Mouse (Mus musculus): ENCODE data around the gene Hoxd9. TPM values are rescaled to one million over a fixed set of nuclear protein-coding genes. Genes with fewer than 3 reads are reported as not detected.

Hoxd9 gene
- total RNA-seq, 1 experiment from 2014 or later = not detected

DNA sequence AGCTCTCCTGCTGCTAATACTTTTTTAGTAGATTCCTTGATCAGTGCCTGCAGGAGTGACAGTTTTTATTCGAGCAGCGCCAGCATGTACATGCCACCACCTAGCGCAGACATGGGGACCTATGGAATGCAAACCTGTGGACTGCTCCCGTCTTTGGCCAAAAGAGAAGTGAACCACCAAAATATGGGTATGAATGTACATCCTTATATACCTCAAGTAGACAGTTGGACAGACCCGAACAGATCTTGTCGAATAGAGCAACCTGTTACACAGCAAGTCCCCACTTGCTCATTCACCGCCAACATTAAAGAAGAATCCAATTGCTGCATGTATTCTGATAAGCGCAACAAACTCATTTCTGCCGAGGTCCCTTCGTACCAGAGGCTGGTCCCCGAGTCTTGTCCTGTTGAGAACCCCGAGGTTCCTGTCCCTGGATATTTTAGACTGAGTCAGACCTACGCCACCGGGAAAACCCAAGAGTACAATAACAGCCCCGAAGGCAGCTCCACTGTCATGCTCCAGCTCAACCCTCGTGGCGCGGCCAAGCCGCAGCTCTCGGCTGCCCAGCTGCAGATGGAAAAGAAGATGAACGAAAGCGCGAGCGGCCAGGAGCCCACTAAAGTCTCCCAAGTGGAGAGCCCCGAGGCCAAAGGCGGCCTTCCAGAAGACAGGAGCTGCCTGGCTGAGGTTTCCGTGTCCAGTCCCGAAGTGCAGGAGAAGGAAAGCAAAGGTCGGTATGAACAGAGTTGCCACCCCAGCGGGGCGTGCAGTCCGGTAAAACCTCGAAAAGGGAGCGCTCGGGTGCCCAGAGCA, 5.3 kb upstream of the Hoxd9 start:
- no peak for ATAC-seq (replicated peaks in 1 of 2; ENCODE audit: insufficient read depth in 1 of 2, low FRiP score in 2 of 2, low TSS enrichment in 1 of 2, low read depth in 1 of 2, poor library complexity in 2 of 2, severe bottlenecking in 2 of 2)

DNA sequence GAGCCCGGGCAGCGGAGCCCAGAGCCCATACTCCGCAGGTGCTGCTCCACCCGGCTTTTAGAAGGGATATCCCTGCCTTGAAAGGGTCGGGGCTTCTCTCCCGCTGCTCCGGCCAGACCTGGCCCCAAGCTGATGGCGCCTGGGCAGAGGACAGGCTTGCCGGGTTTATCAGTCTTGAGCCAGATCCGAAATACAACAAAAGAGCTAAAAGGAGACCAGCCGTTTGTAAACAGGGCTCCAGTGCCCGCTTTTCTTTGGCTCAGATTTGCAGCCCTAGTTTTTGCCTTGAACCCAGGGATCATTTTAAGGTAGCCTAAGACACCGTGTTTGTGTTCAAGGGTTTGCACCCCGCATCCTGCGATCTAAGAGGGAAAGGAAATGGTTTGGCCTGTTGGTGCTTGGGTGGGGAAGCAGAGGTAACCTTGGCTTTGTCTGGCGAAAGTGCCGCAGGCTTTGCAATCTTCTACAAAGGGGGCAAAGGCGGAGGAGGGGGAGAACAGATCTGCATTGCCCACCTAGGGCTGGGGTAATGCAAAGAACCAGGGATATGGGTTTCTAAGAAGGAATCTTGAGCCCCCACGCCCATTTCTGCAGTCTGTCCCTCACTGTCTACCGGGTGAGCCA, 4.6 kb upstream of the Hoxd9 start:
- no peak for ATAC-seq (replicated peaks in 1 of 2; ENCODE audit: insufficient read depth in 1 of 2, low FRiP score in 2 of 2, low TSS enrichment in 1 of 2, low read depth in 1 of 2, poor library complexity in 2 of 2, severe bottlenecking in 2 of 2)

- ATAC-seq (replicated peaks in 1 of 2; ENCODE audit: insufficient read depth in 1 of 2, low FRiP score in 2 of 2, low TSS enrichment in 1 of 2, low read depth in 1 of 2, poor library complexity in 2 of 2, severe bottlenecking in 2 of 2) = no peak
Measured at GRCm38 (mm10) chr2:74693432-74693827, 4.1 kb upstream of the Hoxd9 start.

DNA sequence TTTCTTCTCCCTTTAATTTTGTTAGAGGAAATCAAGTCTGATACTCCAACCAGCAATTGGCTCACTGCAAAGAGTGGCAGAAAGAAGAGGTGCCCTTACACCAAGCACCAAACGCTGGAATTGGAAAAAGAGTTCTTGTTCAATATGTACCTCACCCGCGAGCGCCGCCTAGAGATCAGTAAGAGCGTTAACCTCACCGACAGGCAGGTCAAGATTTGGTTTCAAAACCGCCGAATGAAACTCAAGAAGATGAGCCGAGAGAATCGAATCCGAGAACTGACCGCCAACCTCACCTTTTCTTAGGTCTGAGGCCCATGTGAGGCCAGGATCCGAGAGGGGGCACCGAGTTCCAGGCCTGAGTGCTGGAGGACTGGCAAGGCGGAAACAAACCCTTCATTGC, 3.5 kb upstream of the Hoxd9 start:
- ATAC-seq (replicated peaks in 1 of 2; ENCODE audit: insufficient read depth in 1 of 2, low FRiP score in 2 of 2, low TSS enrichment in 1 of 2, low read depth in 1 of 2, poor library complexity in 2 of 2, severe bottlenecking in 2 of 2) = no peak

DNA sequence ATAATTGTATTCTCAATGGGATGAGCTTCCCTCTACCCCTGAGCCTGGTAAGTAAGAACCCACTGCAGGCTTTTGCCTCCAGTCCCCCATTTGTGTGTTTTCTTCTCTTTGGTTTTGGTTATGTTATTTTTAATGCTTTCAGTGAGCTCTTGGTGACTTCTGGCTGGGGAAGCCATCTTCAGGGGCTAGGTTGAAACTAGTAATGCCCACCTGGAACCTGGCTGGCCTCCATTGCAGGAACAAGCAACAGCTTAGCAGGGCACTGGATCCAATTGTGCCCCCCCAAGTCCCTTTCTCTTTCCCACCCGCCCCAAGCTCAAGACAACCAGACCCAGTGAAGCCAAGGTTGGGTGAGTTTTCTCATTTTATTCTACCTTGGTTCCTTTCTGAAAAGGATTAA, 2.1 kb upstream of the Hoxd9 start:
- ATAC-seq (replicated peaks in 1 of 2; ENCODE audit: insufficient read depth in 1 of 2, low FRiP score in 2 of 2, low TSS enrichment in 1 of 2, low read depth in 1 of 2, poor library complexity in 2 of 2, severe bottlenecking in 2 of 2) = no peak

- no peak for ATAC-seq (replicated peaks in 1 of 2; ENCODE audit: insufficient read depth in 1 of 2, low FRiP score in 2 of 2, low TSS enrichment in 1 of 2, low read depth in 1 of 2, poor library complexity in 2 of 2, severe bottlenecking in 2 of 2)
Measured at GRCm38 (mm10) chr2:74695813-74696430, 1.6 kb upstream of the Hoxd9 start.

DNA sequence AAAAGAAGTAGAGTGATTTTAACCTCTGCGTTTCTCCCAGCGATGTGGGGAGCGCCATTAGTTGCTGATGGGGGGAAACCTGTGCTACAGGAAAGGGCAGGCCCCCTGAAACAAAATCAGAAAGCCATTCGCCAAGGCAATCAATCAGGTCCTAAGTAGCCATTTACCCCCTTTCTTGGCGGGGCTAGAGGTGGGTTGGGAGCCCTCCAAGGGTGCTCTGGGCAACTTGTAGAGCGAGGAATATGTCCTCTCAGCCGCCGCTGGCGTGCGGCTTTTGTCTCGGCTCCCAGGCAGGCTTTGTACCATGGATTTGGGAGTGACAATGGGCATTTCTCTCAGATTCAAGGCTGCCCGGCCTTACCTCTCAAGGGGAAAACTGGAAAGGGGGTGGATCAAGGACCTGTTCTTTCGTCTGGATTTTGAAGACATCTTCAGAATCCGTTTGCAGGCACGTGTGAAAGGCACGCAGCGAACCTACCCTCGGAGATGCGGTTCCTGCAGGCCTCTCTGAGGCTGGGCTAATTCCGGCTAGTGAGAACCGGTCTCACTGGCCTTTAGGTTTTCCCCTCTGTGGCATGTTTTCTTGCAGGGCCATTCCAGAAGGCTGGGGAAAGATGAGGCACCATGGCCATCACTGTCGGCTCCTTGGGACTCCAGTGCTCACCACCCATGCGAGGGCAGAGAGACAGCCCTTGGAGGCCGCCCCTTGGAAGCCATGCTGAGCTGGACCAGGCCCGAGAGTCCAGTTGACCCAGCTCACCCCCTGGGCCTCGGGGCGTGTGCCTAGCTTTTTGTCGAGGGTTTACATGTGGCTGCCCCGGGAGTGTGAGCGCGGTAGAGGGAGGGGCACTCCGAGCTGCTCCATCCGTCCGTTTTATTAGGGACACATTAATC, 838 bp upstream of the Hoxd9 start:
- ATAC-seq (replicated peaks in 1 of 2; ENCODE audit: insufficient read depth in 1 of 2, low FRiP score in 2 of 2, low TSS enrichment in 1 of 2, low read depth in 1 of 2, poor library complexity in 2 of 2, severe bottlenecking in 2 of 2) = no peak

DNA sequence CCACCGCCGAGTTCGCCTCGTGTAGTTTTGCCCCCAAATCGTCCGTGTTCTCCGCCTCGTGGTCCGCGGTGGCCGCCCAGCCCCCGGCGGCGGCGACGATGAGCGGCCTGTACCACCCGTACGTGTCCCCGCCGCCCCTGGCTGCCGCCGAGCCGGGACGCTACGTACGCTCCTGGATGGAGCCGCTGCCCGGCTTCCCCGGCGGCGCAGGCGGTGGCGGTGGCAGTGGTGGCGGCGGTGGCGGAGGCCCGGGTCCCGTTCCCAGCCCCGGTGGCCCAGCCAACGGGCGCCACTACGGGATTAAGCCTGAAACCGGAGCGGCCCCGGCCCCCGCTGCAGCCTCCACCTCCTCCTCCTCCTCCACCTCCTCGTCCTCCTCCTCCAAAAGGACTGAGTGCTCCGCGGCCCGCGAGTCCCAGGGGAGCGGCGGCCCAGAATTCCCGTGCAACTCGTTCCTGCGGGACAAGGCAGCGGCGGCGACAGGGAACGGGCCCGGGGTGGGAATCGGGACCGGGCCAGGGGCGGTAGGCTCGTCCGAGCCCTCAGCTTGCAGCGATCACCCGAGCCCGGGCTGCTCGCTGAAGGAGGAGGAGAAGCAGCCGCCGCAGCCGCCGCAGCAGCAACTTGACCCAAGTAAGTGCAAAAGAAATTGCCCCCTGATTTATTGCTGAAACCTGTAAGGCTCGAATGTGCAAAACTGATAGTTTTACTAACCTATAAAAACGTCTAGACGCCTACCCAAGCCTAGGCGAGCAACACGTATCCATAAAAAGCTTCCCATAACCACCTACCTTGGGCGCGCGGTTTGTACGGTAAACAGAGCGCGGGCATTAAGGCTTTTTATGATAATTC, 900 bp downstream of the Hoxd9 start:
- no peak for ATAC-seq (replicated peaks in 1 of 2; ENCODE audit: insufficient read depth in 1 of 2, low FRiP score in 2 of 2, low TSS enrichment in 1 of 2, low read depth in 1 of 2, poor library complexity in 2 of 2, severe bottlenecking in 2 of 2)

DNA sequence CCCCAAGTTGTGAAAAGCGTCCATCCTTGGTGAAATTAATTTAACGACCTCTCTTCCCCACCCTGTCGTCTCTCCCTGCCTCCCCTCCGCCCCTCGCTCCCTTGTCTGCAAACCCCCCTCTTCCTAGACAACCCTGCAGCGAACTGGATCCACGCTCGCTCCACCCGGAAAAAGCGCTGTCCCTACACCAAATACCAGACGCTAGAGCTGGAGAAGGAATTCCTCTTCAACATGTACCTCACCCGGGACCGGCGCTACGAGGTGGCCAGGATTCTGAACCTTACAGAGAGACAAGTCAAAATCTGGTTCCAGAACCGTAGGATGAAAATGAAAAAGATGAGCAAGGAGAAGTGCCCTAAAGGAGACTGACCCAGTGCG, 1.5 kb downstream of the Hoxd9 start:
- no peak for ATAC-seq (replicated peaks in 1 of 2; ENCODE audit: insufficient read depth in 1 of 2, low FRiP score in 2 of 2, low TSS enrichment in 1 of 2, low read depth in 1 of 2, poor library complexity in 2 of 2, severe bottlenecking in 2 of 2)

- no peak for ATAC-seq (replicated peaks in 1 of 2; ENCODE audit: insufficient read depth in 1 of 2, low FRiP score in 2 of 2, low TSS enrichment in 1 of 2, low read depth in 1 of 2, poor library complexity in 2 of 2, severe bottlenecking in 2 of 2)
Measured at GRCm38 (mm10) chr2:74699664-74700545, 2.4 kb downstream of the Hoxd9 start.

DNA sequence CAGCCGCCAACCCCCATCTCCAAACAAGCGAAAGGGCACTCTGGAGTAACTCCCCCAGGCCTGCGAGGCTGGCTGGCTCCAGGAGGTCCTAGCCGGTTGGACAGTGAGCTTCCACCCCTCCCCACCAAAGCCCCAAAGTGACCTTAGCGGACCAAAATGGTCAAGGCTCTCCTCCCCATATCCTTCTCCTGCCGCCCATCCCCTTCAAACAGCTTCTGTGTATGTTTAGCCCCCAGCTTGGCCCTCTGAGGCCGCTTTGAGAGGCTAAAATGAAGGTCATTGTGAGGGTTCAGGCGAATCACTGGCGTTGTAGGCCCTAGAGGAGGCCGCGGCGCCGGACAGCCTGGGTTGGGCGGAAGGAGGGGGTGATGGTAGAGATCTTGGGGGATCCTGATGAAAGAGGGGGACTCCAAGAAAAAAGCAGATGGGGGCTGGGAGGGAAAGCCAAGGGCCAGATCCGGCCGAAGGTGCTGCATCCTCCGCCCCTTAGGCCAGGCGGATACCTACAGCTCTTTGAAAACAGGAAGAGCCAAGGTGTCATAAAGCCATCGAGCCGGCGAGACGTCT, 3.1 kb downstream of the Hoxd9 start:
- ATAC-seq (replicated peaks in 1 of 2; ENCODE audit: insufficient read depth in 1 of 2, low FRiP score in 2 of 2, low TSS enrichment in 1 of 2, low read depth in 1 of 2, poor library complexity in 2 of 2, severe bottlenecking in 2 of 2) = no peak

- peak in 1 of 2 experiments; percentile 43; a peak in 1 of 4 replicates for ATAC-seq (replicated peaks in 1 of 2; ENCODE audit: insufficient read depth in 1 of 2, low FRiP score in 2 of 2, low TSS enrichment in 1 of 2, low read depth in 1 of 2, poor library complexity in 2 of 2, severe bottlenecking in 2 of 2)
Measured at GRCm38 (mm10) chr2:74701949-74702819, 4.7 kb downstream of the Hoxd9 start.

DNA sequence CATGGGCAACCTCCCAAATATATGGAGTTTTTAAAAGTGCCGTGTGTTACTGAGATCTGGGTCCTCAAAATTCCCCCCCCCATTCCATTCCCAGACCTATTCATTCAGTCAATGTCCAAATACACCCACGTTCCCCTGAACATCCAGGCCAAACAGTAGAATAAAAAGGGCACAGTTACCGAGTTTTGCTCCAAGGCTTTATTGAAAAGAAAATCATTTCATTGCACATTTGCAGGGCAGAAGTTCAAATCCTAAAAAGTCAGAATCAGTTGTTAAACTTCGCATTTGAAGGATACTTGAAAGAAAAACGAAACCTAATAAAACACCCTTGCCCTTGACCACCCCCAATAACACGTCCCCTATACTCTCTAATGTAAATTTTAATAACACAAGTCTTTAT, 5.3 kb downstream of the Hoxd9 start:
- ATAC-seq (replicated peaks in 1 of 2; ENCODE audit: insufficient read depth in 1 of 2, low FRiP score in 2 of 2, low TSS enrichment in 1 of 2, low read depth in 1 of 2, poor library complexity in 2 of 2, severe bottlenecking in 2 of 2) = no peak

DNA sequence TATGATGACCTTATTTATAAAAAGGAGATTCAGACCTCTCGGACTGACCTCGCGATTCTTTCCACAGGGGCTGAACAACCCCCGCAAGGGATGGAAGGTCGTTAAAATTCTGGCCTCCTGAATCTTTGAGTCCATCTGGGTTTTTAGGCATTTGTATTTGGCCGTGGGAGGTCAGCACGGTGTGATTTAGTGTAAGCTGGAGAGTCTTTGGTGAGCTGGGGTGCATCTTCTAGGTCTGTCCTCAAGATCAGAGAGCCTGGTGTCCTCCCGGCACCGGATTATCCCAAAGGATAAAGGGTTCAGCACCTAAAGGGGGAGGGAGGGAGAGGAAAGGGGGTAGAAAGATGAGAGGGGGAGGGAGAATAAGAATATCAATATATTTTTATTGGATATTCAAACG, 5.8 kb downstream of the Hoxd9 start:
- no peak for ATAC-seq (replicated peaks in 1 of 2; ENCODE audit: insufficient read depth in 1 of 2, low FRiP score in 2 of 2, low TSS enrichment in 1 of 2, low read depth in 1 of 2, poor library complexity in 2 of 2, severe bottlenecking in 2 of 2)

Data from hematopoietic stem cell, adult 5-6 weeks (primary cell).